Mouse (Mus musculus): ENCODE data around the gene Adamts8. TPM values are rescaled to one million over a fixed set of nuclear protein-coding genes. Genes with fewer than 3 reads are reported as not detected.

Gene Adamts8
- polyA plus RNA-seq, 1 experiment, result 1.1 TPM

- Histone ChIP-seq H3K27ac (ENCODE audit: insufficient read depth, low read length) (no peak overlapping the region), H3K4me1 (ENCODE audit: control insufficient read depth, insufficient read depth, low read length) (peaks cover 5% of the 10 kb centered on the region; the same call in 1 of the 2 replicates), H3K4me3 (replicated peaks; ENCODE audit: insufficient read depth, low read depth, low read length) (no peak overlapping the region), H3K27me3 (ENCODE audit: control insufficient read depth, insufficient read depth, low read length) (no peaks in the 10 kb centered on the region)
- no peak for DNase-seq
- TF ChIP-seq POLR2A (IDR thresholded peaks at IDR 0.05; ENCODE audit: borderline replicate concordance, insufficient read depth, low read length) (no peak), CTCF (IDR thresholded peaks at IDR 0.05; ENCODE audit: borderline replicate concordance, insufficient read depth, low read depth, low read length) (no peak)
- 71% methylated on average over 3 of the region's 3 CpGs for WGBS
These were observed 7.1 kb downstream of the Adamts8 start for GRCm38 (mm10) chr9:30949422-30949821.

GRCm38 (mm10) chr9:30949971-30950370, 7.6 kb downstream of the Adamts8 start:
- WGBS, result 46% methylated on average over 4 of the region's 4 CpGs
- DNase-seq, result no peak

GRCm38 (mm10) chr9:30950592-30950991, 8.2 kb downstream of the Adamts8 start:
- DNase-seq, result peak in 1 of 2 experiments; percentile 23
- Histone ChIP-seq H3K27me3 (ENCODE audit: control insufficient read depth, insufficient read depth, low read length) (no peaks in the 10 kb centered on the region), H3K4me1 (ENCODE audit: control insufficient read depth, insufficient read depth, low read length) (peaks cover 5% of the 10 kb centered on the region; the same call in 1 of the 2 replicates), H3K27ac (ENCODE audit: insufficient read depth, low read length) (no peak overlapping the region), H3K4me3 (replicated peaks; ENCODE audit: insufficient read depth, low read depth, low read length) (no peak overlapping the region)
- WGBS, result 24% methylated on average over 4 of the region's 4 CpGs
- TF ChIP-seq POLR2A (IDR thresholded peaks at IDR 0.05; ENCODE audit: borderline replicate concordance, insufficient read depth, low read length), result no peak
- no peak for TF ChIP-seq CTCF (IDR thresholded peaks at IDR 0.05; ENCODE audit: borderline replicate concordance, insufficient read depth, low read depth, low read length)

More at GRCm38 (mm10) chr9:30949971-30950370, 7.6 kb downstream of the Adamts8 start:
- Histone ChIP-seq H3K4me3 (replicated peaks; ENCODE audit: insufficient read depth, low read depth, low read length) (no peak overlapping the region), H3K4me1 (ENCODE audit: control insufficient read depth, insufficient read depth, low read length) (peaks cover 5% of the 10 kb centered on the region; the same call in 1 of the 2 replicates), H3K27ac (ENCODE audit: insufficient read depth, low read length) (no peak overlapping the region), H3K27me3 (ENCODE audit: control insufficient read depth, insufficient read depth, low read length) (no peaks in the 10 kb centered on the region)
- no peak for TF ChIP-seq CTCF (IDR thresholded peaks at IDR 0.05; ENCODE audit: borderline replicate concordance, insufficient read depth, low read depth, low read length)
- TF ChIP-seq POLR2A (IDR thresholded peaks at IDR 0.05; ENCODE audit: borderline replicate concordance, insufficient read depth, low read length), result no peak

DNA sequence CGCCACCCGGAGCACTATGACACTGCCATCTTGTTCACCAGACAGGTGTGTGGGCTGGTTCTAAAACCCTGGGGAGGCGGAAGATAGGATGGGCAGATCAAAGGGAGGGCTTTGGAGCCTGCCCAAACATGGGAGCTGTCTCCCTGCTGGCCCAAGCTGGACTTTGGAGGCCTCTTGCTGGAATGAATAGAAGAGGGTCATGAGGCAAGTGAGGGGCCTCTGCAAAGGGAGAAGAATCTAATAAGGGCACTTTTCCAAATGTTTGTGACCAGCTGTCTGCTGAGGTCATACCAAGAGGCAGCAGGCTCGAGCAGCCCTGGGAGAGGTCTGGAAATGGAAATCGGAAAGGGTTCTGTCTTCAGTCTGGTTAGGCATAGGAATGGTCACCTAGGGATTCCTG, 9.1 kb downstream of the Adamts8 start:
- Histone ChIP-seq H3K4me1 (ENCODE audit: control insufficient read depth, insufficient read depth, low read length) (peaks cover 5% of the 10 kb centered on the region; the same call in 1 of the 2 replicates), H3K4me3 (replicated peaks; ENCODE audit: insufficient read depth, low read depth, low read length) (no peak overlapping the region), H3K27me3 (ENCODE audit: control insufficient read depth, insufficient read depth, low read length) (no peaks in the 10 kb centered on the region), H3K27ac (ENCODE audit: insufficient read depth, low read length) (no peak overlapping the region)
- DNase-seq, result no peak
- WGBS, result 56% methylated on average over 5 of the region's 5 CpGs
- TF ChIP-seq POLR2A (IDR thresholded peaks at IDR 0.05; ENCODE audit: borderline replicate concordance, insufficient read depth, low read length) (no peak), CTCF (IDR thresholded peaks at IDR 0.05; ENCODE audit: borderline replicate concordance, insufficient read depth, low read depth, low read length) (no peak)

- 50% methylated on average over 8 of the region's 8 CpGs for WGBS
- no peak for TF ChIP-seq POLR2A (IDR thresholded peaks at IDR 0.05; ENCODE audit: borderline replicate concordance, insufficient read depth, low read length)
- peak; percentile 51; the same call in 1 of the 2 replicates for TF ChIP-seq CTCF (IDR thresholded peaks at IDR 0.05; ENCODE audit: borderline replicate concordance, insufficient read depth, low read depth, low read length)
- no peaks in the 10 kb centered on the region for H3K27me3 ChIP-seq (ENCODE audit: control insufficient read depth, insufficient read depth, low read length)
- peaks cover 5% of the 10 kb centered on the region; the same call in 1 of the 2 replicates for H3K4me1 ChIP-seq (ENCODE audit: control insufficient read depth, insufficient read depth, low read length)
- H3K4me3 ChIP-seq (replicated peaks; ENCODE audit: insufficient read depth, low read depth, low read length), result no peak overlapping the region
- DNase-seq, result no peak
- no peak overlapping the region for H3K27ac ChIP-seq (ENCODE audit: insufficient read depth, low read length)
These were observed 10.9 kb downstream of the Adamts8 start for GRCm38 (mm10) chr9:30953287-30953686.

DNA sequence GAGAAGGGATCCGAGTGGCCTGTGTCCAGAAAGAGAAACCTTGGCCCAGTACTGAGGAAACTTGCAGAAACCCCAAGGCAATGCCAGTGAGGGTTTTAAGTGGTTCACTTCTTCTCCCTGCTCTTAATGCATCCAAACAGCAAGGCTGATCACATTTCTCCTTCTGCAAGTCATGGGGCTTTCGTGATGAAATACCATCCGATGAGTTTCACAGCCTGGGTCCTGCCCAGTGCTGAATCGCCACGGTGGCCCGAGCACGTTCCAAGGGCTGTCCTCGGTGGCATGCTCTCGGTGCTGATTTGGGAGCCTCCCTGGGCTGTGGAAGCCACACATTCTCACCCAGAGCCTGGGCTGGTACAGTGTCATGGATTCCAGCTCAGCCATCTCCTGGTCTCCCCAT, 12.9 kb downstream of the Adamts8 start:
- WGBS, result 93% methylated on average over 9 of the region's 9 CpGs
- H3K27me3 ChIP-seq (ENCODE audit: control insufficient read depth, insufficient read depth, low read length), result no peaks in the 10 kb centered on the region

DNA sequence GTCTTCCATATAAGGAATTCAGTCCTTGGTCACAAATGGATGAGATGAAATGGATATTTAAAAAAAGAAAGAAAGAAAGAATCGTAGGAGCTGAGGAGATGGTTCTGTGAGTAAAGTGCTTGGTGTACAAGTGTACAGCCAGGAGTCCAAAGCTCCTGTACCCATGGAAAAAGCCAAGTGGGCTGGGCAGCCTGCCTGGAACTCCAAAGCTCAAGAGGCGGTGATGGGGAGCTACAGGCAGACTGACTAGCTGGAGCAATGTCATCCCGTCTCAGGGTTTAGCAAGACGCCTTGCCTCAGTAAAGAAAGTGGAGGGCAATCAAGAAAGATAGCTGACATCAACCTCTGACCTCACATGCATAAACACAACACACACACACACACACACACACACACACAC, 21.4 kb downstream of the Adamts8 start:
- TF ChIP-seq CTCF (IDR thresholded peaks at IDR 0.05; ENCODE audit: borderline replicate concordance, insufficient read depth, low read depth, low read length) (no peak), POLR2A (IDR thresholded peaks at IDR 0.05; ENCODE audit: borderline replicate concordance, insufficient read depth, low read length) (no peak)
- no peaks in the 10 kb centered on the region for H3K4me1 ChIP-seq (ENCODE audit: control insufficient read depth, insufficient read depth, low read length)
- no peak overlapping the region for H3K4me3 ChIP-seq (replicated peaks; ENCODE audit: insufficient read depth, low read depth, low read length)
- 86% methylated on average over 4 of the region's 4 CpGs for WGBS
- no peak overlapping the region for H3K27ac ChIP-seq (ENCODE audit: insufficient read depth, low read length)
- DNase-seq, result no peak
- H3K27me3 ChIP-seq (ENCODE audit: control insufficient read depth, insufficient read depth, low read length), result no peaks in the 10 kb centered on the region

More for the DNA sequence above, 12.9 kb downstream of the Adamts8 start:
- DNase-seq, result no peak
- Histone ChIP-seq H3K4me3 (replicated peaks; ENCODE audit: insufficient read depth, low read depth, low read length) (no peak overlapping the region), H3K4me1 (ENCODE audit: control insufficient read depth, insufficient read depth, low read length) (no peaks in the 10 kb centered on the region), H3K27ac (ENCODE audit: insufficient read depth, low read length) (no peak overlapping the region)
- TF ChIP-seq POLR2A (IDR thresholded peaks at IDR 0.05; ENCODE audit: borderline replicate concordance, insufficient read depth, low read length) (no peak), CTCF (IDR thresholded peaks at IDR 0.05; ENCODE audit: borderline replicate concordance, insufficient read depth, low read depth, low read length) (no peak)

GRCm38 (mm10) chr9:30964685-30965084, 22.3 kb downstream of the Adamts8 start:
- no peak for DNase-seq
- no peaks in the 10 kb centered on the region for H3K4me1 ChIP-seq (ENCODE audit: control insufficient read depth, insufficient read depth, low read length)
- H3K27ac ChIP-seq (ENCODE audit: insufficient read depth, low read length), result no peak overlapping the region
- H3K4me3 ChIP-seq (replicated peaks; ENCODE audit: insufficient read depth, low read depth, low read length), result no peak overlapping the region
- H3K27me3 ChIP-seq (ENCODE audit: control insufficient read depth, insufficient read depth, low read length), result no peaks in the 10 kb centered on the region
- 36% methylated on average over 10 of the region's 10 CpGs for WGBS
- TF ChIP-seq POLR2A (IDR thresholded peaks at IDR 0.05; ENCODE audit: borderline replicate concordance, insufficient read depth, low read length) (no peak), CTCF (IDR thresholded peaks at IDR 0.05; ENCODE audit: borderline replicate concordance, insufficient read depth, low read depth, low read length) (no peak)
